Mouse (Mus musculus) embryonic fibroblast, embryonic 13.5 days (primary cell): ENCODE data around the gene Rpl7a.
A peak's percentile ranks its signal among the peaks of the same experiment; 100 is the strongest.

Source experiments
- CTCF ChIP-seq: IDR thresholded peaks from 2 replicates; pipeline ENCODE4 v1.5.1; 2011; ENCODE audit warnings: mild to moderate bottlenecking, control low read depth, low read length, moderate library complexity, borderline replicate concordance; ENCODE audit not compliant: insufficient read depth
- POLR2A ChIP-seq: IDR thresholded peaks from 2 replicates; pipeline ENCODE4 v1.6.1; 2011; ENCODE audit warnings: low read depth, mild to moderate bottlenecking, control low read depth, low read length, moderate library complexity

DNA sequence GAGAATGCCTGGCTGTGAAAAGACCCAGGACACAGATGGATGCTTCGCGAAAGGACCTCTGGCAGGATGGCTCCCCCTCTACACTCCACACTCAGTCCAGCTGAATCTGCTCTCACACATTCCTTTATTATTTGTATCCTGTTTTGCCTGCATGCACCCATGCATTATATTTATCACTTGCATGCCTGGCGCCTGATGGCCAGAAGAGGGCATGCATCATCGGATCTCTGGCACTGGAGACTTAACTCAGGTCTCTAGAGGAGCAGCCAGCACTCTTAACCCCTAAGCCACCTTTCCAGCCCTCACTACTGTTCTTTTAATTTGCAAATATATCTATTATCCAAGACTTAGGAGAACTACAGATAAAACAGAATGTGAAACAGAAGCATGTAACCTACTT lies 50.2 kb downstream of the Rpl7a start:
- peak; percentile 40; the same call in 1 of the 2 replicates for TF ChIP-seq CTCF
- TF ChIP-seq POLR2A, result no peak
